Mouse (Mus musculus) T-helper 2 cell (primary cell): ENCODE measurements around the gene Ppp5c.

Experiments used
- in situ Hi-C: fragments of 300-600 bp; cut with MboI, MseI; formaldehyde crosslinking; loops from one replicate; pipeline ENCODE4 v1.15.1; 2025; ENCODE audit warnings: high pct_unique_total_duplicates

Gene Ppp5c

DNA sequence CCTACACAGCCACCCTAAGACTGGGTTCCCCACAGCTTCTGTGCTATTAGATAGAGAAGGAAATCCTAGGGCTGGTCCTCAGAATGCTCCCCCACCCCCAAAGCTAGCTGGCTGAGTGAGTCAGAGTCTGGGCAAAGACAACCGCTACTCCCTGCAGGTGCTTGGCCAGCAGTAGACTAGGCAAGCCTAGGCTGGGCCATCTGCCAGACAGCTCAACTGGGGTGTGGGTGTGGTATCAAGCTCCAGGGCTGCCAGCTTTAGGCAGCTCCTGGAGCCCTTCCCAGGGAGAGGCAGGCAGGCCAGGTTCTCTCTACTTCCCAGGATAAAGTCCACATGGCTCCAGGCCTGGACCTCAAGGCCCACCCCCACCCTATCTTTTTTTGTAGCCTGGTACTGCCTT is 10.7 kb downstream of the Ppp5c start:
- in situ Hi-C loops: no loop called here

DNA sequence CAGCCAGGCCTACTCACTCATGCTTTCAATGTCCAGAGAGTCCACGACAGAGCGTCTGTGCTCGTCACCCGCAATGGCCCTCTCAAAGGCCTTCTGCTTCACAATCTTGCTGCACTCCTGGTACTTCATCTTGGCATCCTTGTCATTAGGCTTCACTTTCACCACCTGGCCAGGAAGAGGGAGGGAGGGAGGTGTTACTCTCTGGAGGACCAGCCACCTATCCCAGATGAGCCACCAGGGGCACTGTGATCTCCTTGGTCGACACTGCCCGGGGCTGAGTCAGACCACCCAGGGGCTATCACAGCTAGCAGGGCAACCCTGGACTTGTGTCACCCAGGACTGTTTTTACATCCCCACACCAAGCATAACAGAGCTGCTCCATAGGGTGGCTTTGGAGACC is 12.3 kb downstream of the Ppp5c start:
- in situ Hi-C loops: no loop called here

DNA sequence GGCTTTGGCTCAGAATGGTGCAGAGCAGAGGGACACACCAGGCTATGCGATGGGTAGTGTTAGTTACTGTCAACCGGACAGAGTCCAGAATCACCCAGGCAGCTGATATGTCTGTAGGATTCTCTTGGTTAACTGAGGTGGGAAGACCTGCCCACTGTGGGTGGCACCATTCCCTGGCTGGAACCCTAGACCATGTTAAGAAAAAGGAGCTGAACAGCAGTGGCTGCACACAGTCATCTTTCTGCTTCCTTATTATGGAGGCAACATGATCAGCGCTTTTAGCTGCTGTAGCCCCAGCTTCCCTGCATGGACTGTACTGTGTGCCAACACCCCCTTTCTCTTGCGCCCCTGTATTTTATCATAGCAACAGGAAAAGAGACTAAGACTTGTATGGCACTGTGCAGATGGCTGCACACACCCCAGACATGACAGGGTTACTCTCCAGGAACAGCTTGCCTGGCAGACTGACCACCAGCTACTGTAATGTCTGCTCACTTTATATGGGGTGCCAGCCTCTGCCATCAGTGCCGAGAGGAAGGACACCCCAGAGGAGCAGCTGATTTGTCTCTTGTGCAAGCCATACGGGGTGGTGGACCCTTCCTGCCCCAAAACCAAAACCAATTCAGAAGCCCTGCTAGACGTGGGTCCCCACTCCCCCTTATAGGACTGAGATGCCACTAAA is 15.7 kb downstream of the Ppp5c start:
- in situ Hi-C loops: no loop called here

DNA sequence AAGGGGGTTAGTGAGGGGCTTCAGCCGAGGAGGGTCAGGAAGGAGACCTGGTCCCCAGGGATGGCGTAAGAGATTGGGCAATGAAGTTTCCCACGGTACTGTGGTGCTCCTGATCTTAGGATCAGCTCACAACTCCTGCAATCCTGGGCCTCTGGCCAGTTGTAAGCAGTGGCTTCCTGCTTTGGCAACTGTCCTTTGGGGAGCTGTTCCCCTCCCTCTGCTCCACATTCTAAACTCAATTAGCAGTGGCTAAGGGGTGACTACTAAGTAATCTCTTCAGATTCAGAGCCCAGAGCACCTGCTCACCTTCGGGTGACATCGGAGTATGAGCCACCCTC is 17.7 kb downstream of the Ppp5c start:
- in situ Hi-C loops: no loop called here

DNA sequence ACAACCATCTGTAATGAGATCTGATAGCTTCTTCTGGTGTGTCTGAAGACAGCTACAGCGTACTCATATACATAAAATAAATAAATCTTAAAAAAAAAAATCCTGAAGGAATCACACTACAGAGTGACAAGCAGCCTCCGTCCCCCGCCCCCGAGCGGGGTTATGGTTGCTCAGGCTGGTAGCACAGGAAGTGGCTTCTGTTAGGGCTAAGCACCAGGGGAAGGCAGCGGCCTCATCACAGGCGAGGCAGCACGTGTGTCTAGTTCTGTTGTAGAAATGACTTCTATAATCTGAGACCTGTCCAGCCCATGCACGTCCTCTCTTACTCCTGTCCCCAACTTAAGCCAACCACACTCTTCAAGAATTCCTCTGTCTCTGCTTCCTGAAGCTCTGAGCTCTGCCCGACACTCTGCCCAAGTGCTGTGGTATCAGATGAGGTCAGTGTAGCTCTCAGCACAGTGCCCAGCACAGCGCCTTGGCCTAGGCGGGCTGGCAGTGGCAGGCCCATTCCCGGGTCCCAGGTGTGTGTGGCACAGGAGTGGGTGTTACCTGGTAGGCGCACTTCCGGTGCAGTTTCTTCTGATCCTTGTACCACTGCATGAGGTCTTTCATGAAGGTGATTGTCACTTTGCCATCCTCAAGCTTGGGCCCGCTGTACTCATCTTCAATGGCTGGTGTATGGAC is 18.3 kb downstream of the Ppp5c start:
- in situ Hi-C loops: no loop called here

DNA sequence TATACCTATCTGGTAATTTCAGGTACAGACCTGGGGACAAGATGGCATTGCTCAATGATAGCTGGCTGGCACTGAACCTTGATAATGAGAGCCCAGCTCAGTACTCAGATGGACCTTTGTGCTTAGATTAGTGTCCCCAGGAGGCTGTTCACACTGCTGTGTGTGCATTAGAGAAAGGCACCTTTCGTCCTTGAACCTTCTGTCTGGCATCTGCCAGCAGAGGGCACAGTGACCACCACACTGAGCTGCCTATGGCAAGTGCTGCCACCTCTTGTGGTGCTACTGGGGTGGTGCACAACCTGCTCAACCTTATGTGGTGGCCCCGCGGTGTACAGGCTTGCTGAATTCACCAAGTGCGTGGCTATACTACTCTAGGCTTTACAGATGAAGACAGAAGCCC is 20.4 kb downstream of the Ppp5c start:
- in situ Hi-C loops: no loop called here

DNA sequence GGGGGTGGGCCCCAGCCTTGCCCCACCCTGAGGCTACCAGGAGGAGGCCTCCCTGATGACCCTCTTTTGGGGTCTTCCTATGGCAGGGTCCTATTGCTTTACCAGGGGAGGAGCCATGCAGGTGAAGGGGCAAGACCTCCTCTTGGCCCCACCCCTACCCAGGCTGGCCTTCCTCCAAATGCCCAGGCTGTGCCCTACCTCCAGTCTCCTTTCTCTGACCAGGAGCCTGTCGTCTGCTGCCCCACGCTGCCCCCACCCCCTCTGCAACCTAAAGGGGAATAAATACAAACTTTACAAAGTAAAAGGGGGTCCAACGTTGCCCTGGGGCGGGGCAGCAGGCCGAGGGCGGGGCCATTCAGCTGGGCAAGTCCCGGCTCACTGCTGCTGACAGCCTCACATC is 23.0 kb downstream of the Ppp5c start:
- in situ Hi-C loops: loop anchor here (5.0 kb wide), 1 partner anchor 72 kb away; no protein-coding TSS in a partner anchor

DNA sequence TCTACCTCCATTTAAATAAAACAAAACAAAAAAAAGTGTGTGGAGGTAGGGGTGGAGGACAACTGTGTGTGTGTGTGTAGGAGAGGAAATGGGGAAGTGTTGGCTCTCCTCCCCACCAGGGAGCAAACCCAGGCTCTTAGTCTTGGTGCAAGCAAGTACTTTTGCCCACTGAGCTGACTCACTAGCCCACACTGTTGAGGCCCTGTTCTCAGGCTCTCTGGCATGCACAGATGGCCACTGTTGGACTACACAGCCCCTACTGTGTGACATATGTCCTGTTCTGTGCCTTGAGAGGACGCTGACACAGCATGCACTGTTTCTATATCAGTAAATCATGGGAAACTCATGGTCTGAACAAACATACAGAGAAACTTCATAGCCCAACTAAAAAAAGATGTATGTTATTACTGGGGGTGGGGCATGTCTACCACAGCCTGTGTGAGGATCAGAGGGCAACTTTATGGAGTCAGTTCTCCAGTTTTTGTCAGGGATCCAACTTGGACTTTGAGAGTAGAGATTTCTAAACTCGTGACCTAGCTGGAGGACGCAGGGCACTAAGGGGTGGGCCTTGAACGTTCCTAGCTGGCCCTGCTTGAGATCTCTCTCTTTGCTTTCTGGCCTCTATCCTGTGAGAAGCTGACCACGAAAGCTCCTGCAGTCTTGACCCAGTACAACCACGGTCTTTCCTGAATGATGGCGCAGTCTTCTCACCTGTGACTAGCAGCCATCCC is 24.3 kb downstream of the Ppp5c start:
- in situ Hi-C loops: loop anchor here (5.0 kb wide), 1 partner anchor 71 kb away; no protein-coding TSS in a partner anchor

DNA sequence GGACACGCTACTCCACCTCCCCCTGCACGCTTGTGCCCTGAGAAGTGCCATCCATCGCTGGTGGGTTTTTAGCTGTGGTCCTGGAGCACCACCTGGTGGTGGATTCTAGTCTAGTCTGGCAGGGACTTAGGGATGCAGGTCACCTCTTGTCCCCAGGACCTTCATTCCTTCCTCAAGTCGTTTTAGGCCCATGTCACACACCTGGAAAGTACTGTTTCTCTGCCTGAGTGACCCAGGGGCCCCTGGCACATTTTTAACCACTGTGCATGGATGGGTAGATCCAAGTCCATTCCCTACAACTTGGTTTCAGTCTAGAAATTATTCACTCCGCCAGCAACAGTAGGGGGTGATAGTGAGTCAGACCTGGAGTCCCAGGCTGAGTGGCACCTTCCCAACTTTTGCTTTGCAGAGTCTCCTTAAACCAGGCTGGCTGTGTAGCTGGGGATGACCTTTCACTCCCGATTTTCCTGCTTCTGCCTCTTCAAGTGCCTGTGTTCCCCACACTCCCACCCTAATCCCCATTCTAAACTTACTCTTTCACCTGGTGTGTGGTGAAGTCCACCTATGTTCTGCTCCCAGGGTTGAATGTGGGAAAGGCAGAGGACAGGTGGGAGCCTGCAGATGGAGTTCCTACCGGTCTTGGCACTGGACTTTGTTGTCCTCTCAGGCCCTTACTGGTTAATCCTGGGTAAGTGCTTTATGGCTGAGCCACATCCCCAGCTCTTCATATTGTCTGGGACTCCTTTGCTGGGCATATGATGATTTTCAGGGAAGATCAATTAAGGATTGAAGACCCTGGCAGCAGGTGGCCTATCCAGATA is 25.1 kb downstream of the Ppp5c start:
- in situ Hi-C loops: loop anchor here (5.0 kb wide), 1 partner anchor 70 kb away; no protein-coding TSS in a partner anchor

DNA sequence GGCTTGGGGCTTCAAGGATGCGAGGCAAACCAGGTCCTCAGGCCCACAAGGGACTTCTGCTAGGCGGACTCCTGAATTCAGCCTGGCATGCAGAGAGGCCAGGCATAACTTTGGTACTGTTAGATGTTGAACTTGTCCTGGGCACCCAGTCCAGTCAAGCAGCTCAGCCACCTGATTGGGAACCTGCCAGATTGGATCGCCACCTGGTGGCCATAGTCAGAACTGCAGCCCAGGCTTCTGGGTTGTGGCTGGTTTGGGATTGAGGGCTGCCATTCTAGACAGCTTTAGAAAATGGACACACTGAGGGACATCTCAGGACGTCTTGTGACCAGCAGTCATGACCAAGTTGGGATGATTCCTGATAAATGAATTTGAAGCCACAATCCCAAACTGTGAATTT is 28.1 kb downstream of the Ppp5c start:
- in situ Hi-C loops: loop anchor here (5.0 kb wide), 2 partner anchors 47 to 67 kb away; no protein-coding TSS in a partner anchor

DNA sequence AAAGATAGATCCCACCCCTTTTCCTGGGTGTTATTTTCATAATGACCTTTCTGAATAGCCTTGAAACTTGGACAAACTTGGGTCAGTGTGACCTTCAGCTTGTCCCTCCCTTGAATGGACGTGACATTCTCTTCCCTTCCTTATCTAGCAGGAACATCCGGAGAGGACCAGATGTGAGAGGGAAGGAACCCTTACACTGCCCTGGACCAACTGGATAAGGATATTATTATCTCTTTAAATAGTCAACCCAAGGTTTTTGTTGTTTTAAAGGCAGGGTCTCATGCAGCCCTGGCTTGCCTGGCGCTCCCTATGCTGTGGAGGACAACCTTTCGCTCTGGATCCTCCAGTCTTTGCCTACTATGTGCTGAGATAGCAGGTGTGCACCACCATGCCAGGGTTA is 28.5 kb downstream of the Ppp5c start:
- in situ Hi-C loops: loop anchor here (5.0 kb wide), 1 partner anchor 47 kb away; no protein-coding TSS in a partner anchor

DNA sequence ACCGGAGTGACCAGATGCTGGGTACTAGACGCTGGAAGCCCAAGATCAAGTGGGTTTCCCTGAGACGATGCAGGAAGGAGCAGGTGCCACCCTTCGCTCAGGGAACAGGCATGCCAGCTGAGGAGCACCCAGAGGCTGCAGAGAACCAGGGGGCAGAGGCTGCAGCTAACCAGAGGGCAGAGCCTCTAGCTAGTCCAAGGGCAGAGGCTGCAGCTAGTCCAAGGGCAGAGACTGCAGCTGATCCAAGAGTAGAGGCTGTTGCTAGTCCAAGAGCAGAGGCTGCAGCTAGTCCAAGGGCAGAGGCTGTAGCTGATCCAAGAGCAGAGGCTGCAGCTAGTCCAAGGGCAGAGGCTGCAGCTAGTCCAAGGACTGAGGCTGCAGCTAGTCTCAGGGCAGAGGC is 32.4 kb downstream of the Ppp5c start:
- in situ Hi-C loops: loop anchor here (5.0 kb wide), 1 partner anchor 43 kb away; no protein-coding TSS in a partner anchor

DNA sequence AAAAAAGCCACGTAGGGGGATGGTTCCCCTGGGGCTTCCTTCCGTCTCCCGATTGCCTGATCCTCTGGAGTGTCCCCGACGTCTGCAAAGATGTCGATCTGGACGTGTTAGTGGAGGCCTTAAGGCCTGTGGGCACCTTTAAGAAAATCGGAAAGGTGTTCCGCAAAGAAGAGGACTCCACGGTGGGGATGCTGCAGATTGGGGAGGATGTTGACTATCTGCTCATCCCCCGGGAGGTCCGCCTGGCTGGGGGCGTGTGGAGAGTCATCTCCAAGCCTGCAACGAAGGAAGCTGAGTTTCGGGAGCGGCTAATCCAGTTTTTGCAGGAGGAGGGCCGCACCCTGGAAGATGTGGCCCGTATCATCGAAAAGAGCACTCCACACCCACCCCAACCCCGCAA is 33.3 kb downstream of the Ppp5c start:
- in situ Hi-C loops: no loop called here

DNA sequence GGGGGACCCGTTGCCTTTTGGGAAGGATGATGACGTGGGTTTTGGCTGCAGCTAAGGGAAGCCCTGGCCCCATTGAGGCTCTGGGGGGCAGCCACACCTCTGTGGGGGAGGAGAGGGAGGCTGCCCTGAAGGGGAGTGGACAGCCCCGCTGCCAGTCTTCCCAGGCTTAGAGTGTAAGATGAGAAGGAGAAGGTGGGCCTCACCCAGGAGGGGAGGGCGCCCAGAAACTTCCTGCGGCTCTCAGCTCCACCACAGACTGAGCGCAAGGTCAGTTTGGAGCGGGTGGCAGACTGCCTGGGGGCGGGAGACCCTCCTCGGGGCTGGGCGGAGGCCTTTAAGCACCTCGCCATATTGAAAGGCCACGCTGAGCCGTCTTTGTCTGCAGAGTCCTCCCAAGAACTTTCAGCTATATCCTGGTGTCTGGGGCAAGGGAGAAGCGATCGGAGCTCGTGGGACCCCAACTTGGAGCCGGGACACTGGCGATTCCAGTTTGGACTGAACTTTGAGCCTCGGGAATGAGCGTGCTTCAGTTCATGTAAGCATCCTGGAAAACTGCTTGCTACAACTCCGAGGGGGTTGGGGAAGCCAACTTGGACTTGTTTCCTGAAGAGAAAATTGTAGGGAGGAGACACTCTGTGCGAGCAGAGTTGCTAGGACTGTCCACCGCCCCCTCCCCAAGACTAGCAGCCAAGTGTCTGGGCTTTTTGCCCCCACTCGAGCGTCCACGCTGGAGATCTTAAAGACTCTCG is 33.9 kb downstream of the Ppp5c start:
- in situ Hi-C loops: no loop called here

DNA sequence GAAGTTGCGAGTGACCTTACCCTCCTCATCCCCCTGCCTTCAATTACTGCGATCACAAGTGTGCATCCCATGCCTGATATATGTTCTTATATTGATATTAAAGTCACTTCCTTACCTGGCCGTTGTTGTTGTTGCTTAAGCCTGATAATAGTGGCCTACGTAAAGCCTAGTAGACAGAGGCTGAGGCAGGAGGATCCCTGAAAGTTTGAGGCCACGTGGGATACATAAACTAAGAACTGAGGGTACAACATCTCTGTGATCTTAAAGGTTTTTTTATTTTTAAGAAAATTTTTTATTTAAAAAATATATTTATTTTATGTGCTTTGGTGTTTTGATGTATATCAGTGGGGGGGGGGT is 35.3 kb downstream of the Ppp5c start, which contains the start of gene Ccdc8:
Gene Ccdc8 (plus strand): TSS at position 258 of the 357 bp plus-strand sequence.
- in situ Hi-C loops: no loop called here

DNA sequence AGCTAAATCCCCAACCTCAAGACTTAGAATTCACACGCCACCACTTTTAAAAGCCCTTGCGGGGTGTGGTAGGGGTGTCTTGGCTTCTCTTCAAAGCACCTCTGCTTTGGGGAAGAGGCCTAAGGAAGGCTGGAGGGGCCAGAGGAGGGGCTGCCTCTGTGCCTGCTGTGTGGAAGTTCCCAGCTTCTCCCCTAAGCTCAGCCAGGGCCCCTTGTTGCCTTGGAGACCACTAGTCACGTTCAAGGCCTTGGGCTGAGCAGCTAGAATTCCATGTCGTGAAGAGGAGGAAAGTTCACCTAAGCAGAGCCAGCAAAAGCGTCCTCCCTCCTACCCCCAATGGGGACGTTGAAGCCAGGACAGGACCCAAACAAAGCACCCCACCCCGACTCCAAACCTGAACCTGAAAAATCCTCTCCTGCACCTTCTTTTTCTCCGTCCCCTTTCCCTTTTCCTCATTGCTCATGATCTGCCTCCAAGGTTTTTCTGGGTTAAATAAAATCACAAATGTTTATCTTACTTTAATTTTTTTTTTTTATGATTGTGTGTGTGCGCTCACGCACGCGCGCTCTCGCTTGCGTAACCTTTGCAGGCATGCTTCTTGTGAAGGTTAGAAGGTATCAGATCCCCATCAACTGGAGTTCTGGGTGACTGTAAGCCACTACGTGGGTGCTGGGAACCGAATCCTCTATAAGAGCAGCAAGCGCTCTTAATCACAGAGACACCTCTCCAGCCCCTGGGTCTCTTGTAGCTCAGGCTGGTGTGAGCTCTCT is 35.9 kb downstream of the Ppp5c start:
- in situ Hi-C loops: no loop called here

DNA sequence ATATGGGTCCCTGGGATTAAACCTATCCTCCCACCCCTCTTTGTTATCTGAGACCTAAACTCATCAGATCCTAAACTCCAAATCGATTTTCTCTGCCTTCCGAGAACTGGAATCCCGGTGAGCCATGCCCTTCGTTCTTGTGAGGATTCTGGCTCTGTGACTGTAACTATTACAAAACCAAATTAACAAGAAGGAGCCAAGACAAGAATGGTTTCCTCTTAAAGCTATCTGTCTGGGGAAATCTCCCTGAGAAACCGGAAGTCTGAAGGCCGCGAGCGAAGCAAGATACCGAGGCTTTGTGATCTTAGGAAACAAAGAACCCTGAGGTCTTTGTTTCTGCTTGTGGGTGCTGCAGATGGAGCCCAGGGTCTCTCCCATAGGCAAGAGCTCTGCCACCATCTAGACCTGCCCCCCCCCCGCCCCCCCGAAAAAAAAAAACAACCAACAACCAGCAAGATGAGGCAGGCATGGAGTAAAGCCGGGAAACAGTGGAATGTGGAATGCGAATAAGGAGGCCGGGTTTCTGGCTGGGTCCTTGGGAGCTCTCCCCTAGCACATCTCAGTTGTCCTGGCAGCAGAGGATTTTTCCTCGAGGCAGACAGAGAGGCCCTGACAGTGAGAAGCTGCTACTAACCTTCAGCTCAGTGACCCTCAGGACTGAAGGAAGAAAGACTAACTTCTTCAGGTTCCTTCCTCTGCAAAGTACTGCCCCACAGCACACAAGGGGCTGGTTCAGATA is 37.5 kb downstream of the Ppp5c start:
- in situ Hi-C loops: no loop called here

DNA sequence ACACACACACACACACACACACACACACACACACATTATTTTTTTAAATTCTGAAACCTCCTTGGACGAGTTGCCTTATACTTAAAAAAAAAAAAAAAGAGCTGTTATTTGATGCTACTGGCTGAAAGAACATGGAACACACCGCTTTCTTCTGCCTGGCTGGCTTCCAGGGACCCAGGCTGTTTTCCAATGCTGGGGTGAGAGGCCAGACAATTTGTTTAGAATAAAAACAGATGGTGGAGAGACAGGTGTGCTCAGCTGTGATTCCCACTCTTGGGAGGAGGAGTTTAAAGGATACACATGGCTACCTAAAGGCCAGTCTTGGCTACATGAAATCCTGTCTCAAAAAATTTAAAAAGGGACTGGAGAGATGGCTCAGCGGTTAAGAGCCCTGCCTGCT is 39.3 kb downstream of the Ppp5c start:
- in situ Hi-C loops: no loop called here

DNA sequence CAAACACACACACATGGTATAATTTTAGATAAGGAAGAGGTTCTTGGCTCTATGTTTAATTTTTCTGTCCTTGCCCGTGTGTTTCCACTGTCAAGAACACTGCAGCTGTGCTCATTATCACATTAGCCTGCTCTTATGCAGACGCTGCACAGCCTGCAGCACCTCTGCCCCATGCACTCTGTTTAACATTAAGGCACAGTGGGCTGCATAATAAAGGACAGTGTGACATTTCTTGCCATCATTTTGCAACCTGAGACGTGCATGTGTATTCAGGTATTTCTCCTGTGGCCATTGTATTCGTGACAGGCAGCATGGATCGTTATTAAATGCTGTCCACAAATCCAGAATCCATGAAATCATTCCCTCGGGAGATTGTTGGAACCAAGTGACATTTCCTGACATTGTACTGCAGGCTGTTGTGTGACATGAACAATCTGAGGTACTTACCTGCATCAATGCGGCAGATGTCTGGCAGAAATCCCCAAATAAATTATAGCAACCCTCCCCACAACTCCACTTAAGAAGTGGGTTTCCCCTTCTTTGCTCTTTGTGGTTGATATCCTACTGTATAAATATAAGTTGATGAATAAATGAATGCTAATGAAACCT is 40.1 kb downstream of the Ppp5c start:
- in situ Hi-C loops: no loop called here
